Mouse (Mus musculus): ENCODE measurements around the gene Pcnt. TPM values are rescaled to one million over a fixed set of nuclear protein-coding genes. Genes with fewer than 3 reads are reported as not detected.

The Pcnt gene
- total RNA-seq, 2 experiments from 2014 or later, result 35.8 to 57.7 TPM

GRCm38 (mm10) chr10:76326304-76327006 lies 116.1 kb downstream of the Pcnt start:
- peak; percentile 71 for ATAC-seq (replicated peaks; ENCODE audit: poor library complexity)

GRCm38 (mm10) chr10:76317623-76318022 lies 125.0 kb downstream of the Pcnt start:
- no peak for ATAC-seq (replicated peaks; ENCODE audit: poor library complexity)

GRCm38 (mm10) chr10:76316194-76316593 lies 126.4 kb downstream of the Pcnt start:
- no peak for ATAC-seq (replicated peaks; ENCODE audit: poor library complexity)

DNA sequence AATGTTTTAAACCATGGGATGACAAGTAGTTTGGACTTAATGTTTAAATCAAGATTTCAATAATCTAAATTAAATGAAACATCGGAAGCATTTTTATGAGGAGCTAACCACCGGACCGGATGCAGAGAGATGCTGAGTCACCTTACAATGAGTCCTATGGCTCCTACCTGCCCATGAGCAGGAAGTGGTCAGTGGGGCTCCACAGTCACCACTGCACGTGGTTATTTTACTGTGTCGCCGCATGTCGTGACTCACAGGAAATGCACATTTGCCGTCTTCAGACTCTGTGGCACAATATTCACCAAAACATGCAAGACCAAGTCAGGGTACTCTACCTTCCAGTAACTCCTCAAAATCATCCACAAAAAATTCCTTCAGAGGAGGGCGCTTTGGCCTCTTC lies 135.8 kb downstream of the Pcnt start:
- peak; percentile 98 for ATAC-seq (replicated peaks; ENCODE audit: poor library complexity)

Other genes starting within 250 kb of the Pcnt start
- gene Prmt2, start 204.9 kb downstream of the Pcnt start, total RNA-seq (2015), result 0.62 and 1.2 TPM in 2 replicates
- 2.0 and 2.4 TPM in 2 replicates for gene Prmt2, start 204.9 kb downstream of the Pcnt start, total RNA-seq (2017)
- gene S100b, start 188.9 kb downstream of the Pcnt start, total RNA-seq (2015), result not detected in 2 replicates
- not detected in 2 replicates for gene S100b, start 188.9 kb downstream of the Pcnt start, total RNA-seq (2017)
- 1.2 and 1.3 TPM in 2 replicates for gene Dip2a, start 97.5 kb downstream of the Pcnt start, total RNA-seq (2015)
- 1.4 and 2.9 TPM in 2 replicates for gene Dip2a, start 97.5 kb downstream of the Pcnt start, total RNA-seq (2017)
- not detected in 2 replicates for gene AC141477.1, start 2.3 kb downstream of the Pcnt start, total RNA-seq (2015)
- gene AC141477.1, start 2.3 kb downstream of the Pcnt start, total RNA-seq (2017), result 20.5 and 61.6 TPM in 2 replicates
- gene 2610028H24Rik, start 6.3 kb upstream of the Pcnt start, total RNA-seq (2015), result not detected in 2 replicates
- not detected in 2 replicates for gene 2610028H24Rik, start 6.3 kb upstream of the Pcnt start, total RNA-seq (2017)
- 84.5 and 91.4 TPM in 2 replicates for gene Mcm3ap, start 26.1 kb upstream of the Pcnt start, total RNA-seq (2015)
- 68.3 and 85.3 TPM in 2 replicates for gene Mcm3ap, start 26.1 kb upstream of the Pcnt start, total RNA-seq (2017)
- 2.1 and 2.3 TPM in 2 replicates for gene Ybey, start 26.3 kb upstream of the Pcnt start, total RNA-seq (2015)
- 3.8 and 4.2 TPM in 2 replicates for gene Ybey, start 26.3 kb upstream of the Pcnt start, total RNA-seq (2017)
- gene Lss, start 88.8 kb upstream of the Pcnt start, total RNA-seq (2015), result 0.61 and 2.4 TPM in 2 replicates
- gene Lss, start 88.8 kb upstream of the Pcnt start, total RNA-seq (2017), result 3.1 and 4.4 TPM in 2 replicates
- gene Spatc1l, start 119.5 kb upstream of the Pcnt start, total RNA-seq (2015), result not detected in 2 replicates
- not detected in 2 replicates for gene Spatc1l, start 119.5 kb upstream of the Pcnt start, total RNA-seq (2017)
- gene Ftcd, start 132.9 kb upstream of the Pcnt start, total RNA-seq (2015), result not detected in 2 replicates
- not detected in 2 replicates for gene Ftcd, start 132.9 kb upstream of the Pcnt start, total RNA-seq (2017)
- gene Col6a2, start 180.8 kb upstream of the Pcnt start, total RNA-seq (2015), result not detected in 2 replicates
- not detected in 2 replicates for gene Col6a2, start 180.8 kb upstream of the Pcnt start, total RNA-seq (2017)